Mouse (Mus musculus) layer of hippocampus, postnatal 36 days (tissue): ENCODE data around the gene Ap3s2. TPM values are rescaled to one million over a fixed set of nuclear protein-coding genes. Genes with fewer than 3 reads are reported as not detected.

ENCODE experiments used
- DNase-seq, 2 experiments: peaks; one replicate each; pipeline ENCODE4 v3.0.0; 2022
- total RNA-seq, 2 experiments: library from RNA; stranded (reverse); gene quantifications; 2 replicates each; pipeline ENCODE4 v1.2.3; 2021

Gene Ap3s2
- 10 to 100 TPM; 47.4 to 49.6 TPM for total RNA-seq

DNA sequence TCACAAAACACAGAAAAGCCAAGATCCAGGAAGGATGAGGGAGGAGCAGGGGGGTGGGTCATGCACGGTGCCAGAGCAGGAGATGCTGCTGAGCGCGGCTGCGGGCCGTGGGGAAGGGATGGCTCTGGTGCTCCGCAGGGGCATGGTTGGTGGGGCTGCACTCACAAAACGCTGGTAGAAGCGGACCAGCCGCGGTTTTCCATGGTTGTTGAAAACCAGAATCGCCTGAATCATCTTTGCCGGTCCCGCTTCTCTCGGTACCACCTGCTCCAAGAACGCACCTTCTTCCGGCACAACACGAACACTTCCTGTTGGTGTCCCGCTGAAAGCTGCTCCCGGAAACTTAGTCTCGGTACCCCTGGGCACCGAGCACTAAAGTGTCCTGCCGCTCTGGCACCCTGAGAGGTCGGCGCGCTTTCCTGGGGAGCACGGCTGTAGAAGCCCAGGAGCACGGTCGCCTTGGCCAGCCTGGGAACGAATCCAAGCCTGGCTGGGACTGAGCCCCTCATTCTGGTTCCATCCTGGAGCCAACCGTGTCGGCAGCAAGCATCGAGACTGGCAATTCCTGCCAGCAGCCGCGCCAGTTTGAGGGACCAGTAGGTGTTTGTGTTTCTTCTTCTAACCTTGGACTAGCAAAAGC lies at the start of gene Ap3s2:
TSS of gene Ap3s2 (minus strand) at position 306 of the 640 bp plus-strand sequence.
- DNase-seq, result peak; percentile 89 to 91

DNA sequence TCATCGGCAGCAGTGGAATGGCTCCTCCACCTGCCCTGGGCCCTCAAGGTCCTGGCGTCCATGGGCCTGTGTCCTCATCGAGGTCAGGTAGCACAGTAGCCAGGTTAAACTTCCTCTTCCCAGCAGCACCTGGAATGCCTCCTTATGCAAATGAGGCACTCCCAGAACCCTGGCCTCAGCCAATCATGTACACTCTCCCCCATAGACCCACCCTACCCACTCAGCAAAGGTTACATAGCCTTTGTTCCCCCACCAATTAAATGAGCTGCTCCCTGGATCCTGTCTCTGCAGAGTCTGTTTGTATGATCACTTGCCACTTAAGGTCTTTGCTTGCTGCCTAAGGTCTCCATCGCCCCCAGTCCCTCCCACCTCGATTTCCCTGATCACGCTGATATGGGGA lies 47.9 kb upstream of the Ap3s2 start:
- no peak for DNase-seq

DNA sequence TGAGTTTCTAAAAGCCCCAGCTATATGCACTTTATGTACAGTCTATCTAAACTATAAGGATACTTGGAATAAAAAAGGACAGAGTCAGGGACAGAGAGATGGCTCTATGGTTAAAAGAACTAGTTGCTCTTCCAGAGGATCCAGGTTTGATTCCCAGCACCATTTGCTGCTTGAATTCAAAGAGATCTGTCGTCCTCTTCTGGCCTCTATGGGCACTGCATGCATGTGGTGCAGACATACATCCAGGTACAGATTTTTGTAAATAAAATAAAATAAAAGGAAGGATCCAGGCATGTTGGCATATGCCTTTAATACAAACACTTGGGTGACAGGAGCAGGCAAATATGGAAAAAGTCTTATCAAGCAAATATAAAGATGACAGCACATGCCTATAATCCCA lies 41.2 kb upstream of the Ap3s2 start:
- DNase-seq, result no peak

DNA sequence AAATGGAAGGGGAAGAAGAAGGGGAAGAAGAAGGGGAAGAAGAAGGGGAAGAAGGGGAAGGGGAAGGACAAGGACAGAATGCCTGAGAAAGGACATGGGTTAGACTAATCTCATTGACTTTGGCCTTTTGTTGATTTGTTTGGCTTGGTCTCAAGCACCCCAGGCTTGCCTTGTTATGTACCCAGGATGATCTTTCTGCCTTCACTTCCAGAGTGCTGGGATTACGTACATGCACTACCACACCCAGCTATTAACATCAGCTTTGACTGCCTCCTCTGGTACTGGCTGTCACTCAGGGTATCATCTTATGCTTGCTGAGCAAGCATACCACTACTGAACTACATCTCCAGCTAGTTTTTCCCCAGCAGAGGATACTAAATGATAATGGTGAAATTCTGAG lies 35.7 kb upstream of the Ap3s2 start:
- no peak for DNase-seq

DNA sequence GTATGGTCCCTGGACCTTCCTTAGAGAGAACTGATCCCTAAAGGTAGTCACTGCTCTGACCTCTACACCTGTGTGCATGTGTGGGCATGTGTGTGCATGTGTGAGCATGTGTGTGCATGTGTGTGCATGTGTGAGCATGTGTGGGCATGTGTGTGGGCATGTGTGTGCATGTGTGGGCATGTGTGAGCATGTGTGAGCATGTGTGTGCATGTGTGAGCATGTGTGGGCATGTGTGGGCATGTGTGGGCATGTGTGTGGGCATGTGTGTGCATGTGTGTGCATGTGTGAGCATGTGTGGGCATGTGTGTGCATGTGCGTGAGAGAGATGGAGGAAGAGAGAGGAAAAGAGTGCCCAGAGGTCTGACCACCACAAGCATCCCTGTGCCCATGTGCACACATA lies 34.4 kb upstream of the Ap3s2 start:
- no peak for DNase-seq

DNA sequence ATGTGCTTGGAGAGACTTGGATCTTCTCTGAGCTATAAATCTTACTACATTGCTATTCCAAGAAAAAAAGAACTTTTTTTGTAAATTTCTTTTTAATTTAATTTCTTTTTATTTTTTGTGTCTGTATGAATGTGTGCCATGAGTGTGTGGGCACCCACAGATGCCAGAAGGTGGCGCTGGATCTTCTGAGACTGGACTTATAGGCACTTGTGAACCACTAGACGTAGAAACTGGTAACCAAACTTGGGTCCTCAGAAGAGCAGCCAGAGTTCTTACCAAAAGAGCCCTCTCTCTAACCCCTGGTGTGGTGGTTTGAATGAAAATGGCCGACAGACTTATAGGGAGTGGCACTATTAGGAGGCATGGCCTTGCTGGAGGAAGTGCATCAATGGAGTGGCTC lies 30.6 kb upstream of the Ap3s2 start:
- no peak for DNase-seq

DNA sequence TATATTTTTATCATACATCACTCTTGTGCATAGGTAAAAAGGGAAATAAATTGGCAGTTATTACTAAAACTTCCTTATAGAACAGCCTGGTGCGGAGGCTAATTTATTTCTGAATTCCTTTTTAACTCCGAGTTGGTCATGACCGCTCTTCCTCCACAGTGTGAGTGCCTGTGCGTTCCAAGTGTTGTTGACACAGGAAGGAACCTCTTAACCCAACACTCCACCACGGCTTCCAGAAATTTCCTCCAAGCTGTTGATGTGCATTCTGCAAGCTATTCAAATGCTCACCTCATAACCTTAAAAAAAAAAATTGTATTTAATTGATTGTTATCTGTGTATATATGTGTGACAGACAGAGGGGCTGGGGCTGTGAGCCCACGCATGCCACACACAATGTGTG lies 29.8 kb upstream of the Ap3s2 start:
- DNase-seq, result no peak

DNA sequence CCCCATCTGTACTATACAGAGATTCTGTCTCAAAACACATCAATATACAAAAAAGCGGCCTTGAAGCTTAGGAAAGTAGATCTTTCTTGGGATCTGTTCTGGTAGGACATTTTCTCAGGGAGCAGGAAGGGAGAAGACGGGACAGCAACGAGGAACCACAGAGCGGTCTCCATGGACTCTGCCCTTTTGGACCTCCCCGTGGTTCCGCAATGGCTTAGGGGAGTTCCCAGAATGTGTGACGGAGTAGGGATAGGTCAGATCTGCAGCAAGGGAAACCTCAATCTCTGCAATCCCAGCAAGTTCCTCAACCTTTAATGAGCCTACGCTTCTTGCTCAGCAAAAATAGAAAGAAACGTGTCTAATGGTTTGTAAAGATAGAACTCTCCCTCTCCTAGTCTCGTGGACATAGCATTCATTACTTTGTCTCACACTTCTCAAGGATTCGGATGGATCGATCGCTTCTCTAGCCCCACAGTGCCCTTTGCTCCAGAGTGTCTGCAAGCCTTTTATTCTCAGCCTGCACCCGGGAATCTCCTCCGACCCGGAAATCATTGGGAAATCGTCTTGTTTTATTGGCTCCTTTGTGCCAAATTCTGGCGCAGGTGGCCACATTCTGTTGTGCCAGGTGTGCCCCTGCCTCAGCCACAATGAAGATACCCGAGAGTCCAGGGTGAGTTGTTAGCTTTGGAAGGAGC lies 15.2 kb upstream of the Ap3s2 start:
- DNase-seq, result no peak

DNA sequence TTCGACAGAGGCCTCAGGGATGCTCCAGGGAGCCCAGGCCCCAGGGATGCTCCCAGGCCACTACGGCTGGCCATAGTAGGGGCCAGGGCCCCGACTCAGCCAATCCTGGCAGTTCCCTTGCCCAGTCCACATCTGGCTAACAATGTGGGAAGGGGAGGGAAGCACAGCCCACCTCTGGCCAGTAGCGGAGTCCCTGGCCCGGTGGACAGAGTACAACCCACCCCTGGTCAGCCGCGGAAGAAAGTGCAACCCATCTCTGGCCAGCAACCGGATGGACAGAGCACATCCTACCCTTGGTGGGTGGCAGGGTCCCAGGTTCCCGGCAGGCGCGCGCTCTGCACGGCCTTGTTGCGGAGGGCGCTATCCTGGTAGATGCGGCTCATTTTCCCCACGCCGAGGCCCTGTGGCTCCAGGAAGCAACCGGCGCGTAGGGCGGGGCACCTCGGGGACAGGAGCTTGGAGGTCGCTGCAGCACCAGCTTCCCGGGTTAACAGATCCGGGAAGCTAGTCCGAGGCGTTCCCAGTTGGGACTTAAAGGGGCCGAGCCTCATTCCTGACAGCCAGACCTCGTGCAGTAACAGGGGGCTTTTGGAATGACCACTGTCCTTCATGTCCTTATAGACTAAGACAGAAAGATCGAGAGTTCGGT lies 14.5 kb upstream of the Ap3s2 start, which contains the start of gene Arpin:
TSS of gene Arpin (minus strand) at position 498 of the 649 bp plus-strand sequence.
- DNase-seq, result peak; percentile 44 to 46

DNA sequence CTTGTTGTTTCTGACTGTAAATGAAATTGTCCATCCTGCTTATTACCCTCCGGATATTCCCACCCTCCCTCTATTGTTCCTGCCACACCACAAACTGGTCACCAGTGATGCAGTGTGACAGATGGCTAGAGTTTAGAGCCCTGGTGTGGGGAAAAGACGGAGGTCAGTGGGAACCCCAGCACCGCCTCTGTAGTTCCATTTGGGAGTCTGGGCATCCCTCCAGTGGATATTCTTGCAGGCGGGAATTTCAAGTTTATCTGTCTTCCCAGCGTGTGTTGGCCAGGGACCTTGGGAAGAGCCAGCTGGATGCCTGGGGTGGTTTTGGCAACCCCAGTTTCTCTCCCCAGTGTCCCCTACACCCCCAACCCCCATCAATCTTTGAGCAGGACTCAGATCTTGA lies 14.0 kb upstream of the Ap3s2 start:
- no peak for DNase-seq

DNA sequence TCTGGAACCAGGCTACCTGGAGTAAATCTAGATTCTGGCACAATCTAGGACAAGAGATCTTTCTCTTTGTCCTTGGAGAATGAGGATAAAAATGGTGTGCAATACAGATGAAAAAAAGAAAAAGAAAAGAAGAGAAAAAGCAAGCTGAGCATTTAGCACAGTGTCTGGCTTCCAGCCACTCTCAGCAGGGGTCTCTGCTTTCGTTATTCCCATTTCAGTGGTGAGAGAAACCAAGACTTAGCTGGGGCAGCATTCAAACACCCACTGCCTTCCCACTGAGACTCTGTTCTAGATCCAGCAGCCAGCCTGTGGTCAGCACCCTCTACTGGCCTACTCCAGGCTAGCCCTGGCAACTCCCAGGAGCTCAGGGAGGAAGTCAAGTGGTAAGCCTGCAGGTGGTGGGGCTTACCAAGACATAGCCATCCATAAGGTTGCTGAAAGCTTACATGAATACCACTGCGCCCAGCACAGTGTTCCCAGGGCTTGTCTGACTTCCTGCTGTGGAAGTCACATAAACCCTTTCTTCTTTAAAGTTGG lies 8.1 kb upstream of the Ap3s2 start:
- no peak for DNase-seq

DNA sequence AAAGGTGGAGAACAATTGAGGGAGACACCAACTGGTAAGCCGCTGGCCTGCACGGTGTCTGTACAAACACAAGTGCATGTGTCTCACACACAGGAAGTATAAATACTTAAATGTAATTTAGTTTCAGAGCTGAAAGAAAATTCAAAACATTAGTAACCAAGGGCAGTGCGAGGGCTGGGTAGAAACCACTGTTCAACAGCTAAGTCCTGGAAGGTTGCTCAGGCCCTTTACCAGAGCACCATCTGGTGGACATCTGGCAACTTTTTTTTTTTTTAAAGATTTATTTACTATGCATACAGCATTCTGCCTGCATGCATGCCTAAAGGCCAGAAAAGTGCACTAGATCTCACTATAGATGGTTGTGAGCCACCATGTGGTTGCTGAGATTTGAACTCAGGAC lies 5.9 kb downstream of the Ap3s2 start:
- no peak for DNase-seq

DNA sequence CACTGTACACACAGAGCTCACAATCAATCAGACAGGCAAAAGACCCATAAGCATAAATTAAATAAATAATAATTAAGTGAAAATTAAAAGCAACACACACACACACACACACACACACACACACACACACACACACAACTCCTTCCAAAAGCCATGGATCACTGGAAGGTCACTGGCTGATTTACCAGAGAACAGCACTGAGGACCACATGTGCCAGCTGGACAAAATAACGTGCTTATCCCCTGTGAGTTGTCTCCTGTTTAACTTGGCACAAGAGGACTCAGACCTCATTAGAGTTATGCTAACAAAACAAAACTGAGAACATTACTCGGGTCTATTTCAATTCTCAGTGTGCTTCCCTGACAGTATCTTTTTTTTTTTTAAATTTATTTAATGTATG lies 13.1 kb downstream of the Ap3s2 start:
- DNase-seq, result no peak

DNA sequence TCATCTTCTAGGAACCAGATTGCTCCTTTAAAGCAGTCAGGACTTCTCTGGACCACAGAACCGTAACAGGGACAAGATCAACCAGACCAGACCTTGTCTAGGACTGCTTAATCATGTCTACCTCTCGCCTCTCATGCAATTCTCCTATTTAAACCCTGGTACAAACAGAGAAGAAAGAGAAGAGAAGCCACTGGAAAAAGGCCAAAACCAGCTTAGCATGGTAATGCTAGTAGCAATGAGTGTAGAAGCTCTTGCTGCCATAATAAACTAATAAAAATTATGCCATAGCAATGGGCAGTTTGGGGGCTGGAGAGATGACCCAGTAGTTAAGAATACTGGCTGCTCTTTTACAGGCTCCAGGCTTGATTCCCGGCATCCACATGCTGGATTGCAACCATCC lies 13.5 kb downstream of the Ap3s2 start:
- no peak for DNase-seq

DNA sequence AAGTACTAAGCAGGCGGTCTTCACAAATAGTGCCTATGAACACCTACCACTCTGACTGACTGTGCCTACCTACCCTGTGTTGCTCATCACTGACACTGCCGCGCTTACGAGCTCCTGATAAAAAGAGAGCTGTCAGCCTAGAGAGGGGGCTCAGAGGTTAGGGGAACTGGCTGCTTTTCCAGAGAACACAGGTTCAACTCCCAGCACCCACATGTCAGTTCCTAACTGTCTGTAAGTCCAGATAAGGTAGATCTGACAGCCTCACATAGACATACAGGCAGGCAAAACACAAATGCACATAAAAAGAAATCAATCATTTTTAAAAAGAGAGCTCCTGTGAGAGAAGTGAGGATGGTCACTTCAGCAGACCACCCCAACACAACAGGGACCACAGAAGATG lies 15.3 kb downstream of the Ap3s2 start:
- DNase-seq, result no peak

DNA sequence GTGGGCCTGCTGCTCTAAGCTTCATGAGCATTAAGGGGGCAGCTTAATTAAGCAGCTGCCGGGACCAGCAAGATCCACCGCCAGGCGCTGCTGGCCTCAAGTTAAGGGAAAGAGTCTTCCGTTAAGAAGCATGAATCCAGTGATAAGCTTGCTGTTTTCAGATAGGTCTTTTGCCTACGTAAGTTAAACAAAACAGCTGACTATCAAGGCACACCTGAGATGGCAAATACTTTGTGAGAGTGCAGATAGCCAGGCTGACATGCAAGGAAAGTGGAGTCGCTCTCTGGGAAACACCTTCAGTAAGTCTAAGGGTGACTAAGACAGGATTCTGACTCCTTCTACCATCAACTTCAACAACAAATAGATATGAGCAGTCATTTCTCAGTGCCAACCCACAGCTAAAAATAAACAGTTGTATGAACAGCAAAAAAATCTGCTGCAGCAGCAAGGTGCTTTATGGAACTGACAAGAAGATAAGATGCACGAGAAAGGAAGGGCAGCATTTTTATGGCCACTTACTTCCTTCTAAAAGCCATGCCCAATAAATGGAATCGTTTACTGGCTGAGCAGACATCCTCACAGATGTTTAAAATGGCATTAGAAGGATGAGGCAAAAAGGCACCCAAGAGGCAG lies 17.2 kb downstream of the Ap3s2 start:
- DNase-seq, result no peak

DNA sequence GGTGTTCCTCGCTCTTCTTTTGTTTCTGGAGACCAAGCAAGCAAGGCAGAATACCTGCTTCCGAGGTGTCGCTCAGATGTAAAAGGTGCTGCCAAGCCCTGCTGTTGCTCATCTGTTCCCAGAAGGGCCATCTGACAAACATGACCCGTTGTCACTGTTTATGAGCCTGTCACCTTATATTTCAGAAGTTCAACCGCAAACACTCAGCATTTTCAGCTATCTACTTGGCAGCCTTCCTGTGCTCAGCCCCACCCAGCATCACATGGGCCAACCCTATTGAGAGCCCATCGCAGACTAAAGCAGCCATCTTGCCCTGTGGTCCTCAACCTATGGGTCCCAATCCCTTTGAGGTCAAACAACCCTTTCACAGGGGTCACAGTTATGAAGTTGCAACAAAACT lies 19.7 kb downstream of the Ap3s2 start:
- DNase-seq, result no peak

DNA sequence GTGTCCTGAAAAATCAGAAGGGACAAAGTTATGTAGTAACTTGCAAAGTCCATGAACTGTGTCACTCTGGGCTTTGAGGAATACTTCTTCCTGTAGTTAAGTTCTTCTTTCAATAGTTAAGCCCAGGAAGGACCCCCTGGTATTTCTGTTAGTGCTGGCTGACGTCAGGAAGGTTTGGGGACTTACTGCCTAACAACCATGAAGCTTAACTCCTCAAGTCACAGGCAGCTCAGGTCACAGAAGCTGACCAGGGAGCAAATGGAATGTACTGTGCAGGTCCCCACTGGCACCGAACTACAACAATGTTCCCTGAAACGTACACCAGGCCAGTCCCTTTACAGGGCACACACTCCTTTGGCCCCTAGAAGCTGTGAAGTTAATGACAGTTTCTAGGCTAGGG lies 25.2 kb downstream of the Ap3s2 start:
- no peak for DNase-seq

DNA sequence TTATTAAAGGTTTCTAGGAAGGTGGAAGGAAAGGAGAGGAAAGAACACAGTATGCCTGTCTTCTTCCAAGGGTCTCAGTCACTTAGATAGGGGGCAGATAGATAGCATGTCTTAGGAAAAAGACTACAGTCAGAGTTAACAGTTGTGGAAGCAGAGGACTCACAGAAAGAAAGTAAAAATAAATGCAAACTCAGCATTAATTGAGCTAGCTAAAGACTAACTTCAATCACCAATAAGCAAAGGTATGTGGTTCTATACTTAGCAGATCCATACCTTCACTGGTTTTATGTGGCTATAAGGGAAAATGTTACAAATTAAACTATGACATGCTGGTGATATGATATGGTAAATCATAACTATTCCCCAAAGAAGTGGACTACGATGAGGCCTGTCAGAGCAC lies 25.7 kb downstream of the Ap3s2 start:
- no peak for DNase-seq

DNA sequence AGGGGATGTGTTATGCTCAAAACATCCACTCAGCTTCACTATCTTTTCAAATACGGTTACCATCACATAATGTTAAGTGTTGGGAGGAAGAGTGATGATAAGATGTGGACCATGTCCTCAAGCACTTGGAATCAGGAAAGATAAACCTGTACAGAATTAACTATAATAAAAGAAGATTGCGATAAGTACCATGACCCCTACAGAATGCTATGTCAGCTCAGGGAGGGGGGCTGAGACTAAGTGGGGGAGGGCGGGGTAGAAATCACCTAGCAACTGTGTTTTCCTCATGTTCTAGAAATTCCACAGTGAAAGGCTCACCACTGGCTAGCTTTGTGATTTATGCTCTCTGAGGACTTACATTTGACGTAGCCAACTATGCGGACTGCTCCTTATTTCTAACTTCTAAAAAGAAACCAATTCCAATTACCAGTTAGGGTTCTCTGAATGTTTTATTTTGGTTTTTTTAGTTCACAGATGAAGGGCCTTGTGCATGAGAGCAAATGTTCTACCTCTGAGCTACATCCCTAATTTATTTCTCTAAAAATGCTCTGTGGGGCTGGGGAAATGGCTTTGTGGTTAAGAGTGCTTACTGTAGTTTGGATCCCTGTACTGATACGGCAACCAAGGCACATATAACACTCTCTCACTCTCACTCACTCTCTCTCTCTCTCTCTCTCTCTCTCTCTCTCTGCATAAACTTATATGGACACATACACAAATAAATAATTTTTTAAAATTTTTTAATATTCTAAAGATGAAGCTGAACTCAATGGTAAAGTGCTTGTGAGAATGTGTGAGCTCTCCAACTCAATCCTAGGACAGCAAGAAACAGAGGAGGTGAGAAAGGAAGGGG lies 27.6 kb downstream of the Ap3s2 start:
- DNase-seq, result no peak

DNA sequence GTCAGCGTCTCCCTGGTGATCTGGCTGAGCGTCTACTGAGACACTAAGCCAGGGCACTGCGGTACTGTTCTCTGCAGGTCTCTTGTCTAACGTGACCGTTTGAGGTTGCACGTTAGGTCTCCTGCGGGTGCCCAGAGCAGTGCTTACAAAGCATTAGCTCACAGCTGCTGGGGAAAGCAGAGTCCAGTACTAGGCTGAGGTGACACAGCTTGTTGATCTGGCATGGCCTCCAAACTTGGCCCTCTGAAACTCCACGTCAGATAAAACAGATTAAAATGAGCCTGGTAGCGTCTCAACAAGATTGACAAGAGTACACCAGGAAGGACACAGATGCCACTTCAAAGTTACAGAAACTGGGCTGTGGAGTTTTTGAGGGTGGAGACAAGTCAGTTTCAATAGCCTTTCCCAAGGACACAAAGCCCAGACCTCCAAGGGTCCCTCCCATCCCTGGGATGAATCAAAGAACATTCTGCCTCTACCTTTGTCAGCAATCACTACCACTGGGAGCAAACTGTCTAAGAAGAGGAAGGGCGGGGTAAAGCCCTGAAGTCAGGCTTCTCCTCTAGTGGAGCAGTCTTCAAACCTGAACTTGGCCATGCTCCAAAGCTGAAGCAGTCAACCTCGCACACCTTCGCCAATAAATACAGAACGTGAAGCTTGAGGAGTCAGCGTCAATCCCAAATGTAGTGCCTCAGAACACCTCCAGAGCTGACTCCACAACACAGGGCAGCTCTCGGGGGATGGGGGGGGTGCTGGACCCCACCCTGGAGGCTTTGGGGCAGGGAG lies 29.8 kb downstream of the Ap3s2 start:
- DNase-seq, result no peak
